Mouse (Mus musculus) adrenal gland (tissue): ENCODE data around the gene Ppp1ca.

Source experiments
- intact Hi-C: fragments of 180-260 bp; cut with DNase I; formaldehyde crosslinking; loops from one replicate; pipeline ENCODE4 v1.15.1; 2025
- microRNA-seq, 2 experiments: library from miRNA; unstranded; fragments of <30 nt; microRNA quantifications; one replicate each; pipeline ENCODE4; 2019

The Ppp1ca gene

DNA sequence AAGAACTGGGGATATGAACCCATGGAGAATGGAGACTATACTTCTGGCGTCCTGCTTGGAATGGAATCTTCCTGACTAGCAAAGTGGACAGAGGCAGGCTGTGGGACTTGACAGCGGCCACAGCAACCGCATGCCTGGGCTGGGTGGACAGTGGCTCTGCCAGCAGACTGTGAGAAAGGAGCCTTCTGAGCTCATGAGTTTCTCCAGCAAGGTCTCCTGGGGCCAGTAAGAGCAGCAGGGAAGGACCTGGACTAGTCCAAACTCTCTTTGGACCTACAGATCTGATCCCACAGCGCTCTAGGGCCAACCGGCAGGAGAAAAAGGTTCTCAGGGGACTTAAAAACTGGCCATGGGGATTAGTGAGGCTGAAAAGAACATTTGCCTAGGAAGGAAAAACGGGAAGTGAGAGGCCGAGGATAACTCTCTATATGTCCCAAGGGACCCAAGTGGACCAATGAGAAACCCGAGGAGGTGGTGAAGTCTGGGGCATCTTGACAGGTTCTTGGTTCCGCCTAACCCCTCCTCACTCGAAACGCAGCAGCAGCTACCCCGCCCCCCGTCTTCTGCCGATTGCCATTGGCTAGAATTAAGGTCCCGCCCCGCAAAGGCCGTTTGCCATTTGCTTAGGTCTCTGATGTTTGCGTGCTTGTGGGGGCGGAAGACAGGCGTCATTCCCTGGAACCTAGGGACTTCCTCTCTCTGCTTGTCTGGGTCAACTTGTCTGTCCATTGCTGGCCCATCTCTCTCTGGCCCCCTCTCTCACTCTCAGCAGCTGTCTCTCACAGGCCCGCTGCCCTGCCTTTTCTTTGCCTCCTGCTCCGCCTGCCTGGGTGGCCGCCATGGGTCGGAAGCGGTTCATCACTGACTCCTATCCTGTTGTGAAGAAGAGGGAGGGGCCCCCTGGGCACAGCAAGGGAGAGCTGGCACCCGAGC, 39.7 kb downstream of the Ppp1ca start, which contains the start of gene Pold4:
Gene Pold4, plus strand, starts transcription at position 647 of the 933 bp plus-strand sequence.
- intact Hi-C loops: no loop called here

DNA sequence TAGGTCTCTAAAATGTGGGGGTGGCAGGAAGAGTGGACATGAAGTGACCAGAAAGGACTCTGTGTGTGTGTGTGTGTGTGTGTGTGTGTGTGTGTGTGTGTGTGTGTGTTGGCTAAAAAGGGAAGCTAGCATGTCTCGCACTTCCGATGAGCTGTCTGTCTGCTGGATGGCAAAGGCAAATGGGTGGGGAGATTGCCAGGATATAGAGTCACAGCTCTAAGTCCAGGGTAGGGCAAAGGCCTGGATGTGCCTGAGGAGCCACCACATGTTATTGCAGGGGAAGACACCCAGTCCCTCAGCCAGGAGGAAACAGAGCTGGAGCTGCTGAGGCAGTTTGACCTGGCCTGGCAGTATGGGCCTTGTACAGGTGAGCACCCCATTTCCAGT, 40.3 kb downstream of the Ppp1ca start:
- intact Hi-C loops: no loop called here

DNA sequence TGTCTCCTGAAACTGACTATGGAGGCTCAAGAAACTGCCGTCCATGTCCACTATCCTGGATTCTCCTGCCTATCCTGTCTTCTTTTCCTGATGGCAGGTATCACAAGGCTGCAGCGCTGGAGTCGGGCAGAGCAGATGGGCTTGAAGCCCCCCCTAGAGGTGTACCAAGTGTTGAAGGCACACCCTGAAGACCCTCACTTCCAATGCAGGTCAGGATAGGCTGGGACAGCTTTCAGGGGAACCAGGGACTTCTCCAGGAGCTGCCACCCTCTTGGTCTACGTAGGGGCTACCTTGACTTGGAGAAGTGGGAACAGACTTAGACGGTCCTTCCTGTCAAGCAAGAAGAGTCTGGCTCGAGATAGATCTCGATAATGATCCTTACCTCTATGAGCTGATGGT, 40.8 kb downstream of the Ppp1ca start:
- intact Hi-C loops: no loop called here

DNA sequence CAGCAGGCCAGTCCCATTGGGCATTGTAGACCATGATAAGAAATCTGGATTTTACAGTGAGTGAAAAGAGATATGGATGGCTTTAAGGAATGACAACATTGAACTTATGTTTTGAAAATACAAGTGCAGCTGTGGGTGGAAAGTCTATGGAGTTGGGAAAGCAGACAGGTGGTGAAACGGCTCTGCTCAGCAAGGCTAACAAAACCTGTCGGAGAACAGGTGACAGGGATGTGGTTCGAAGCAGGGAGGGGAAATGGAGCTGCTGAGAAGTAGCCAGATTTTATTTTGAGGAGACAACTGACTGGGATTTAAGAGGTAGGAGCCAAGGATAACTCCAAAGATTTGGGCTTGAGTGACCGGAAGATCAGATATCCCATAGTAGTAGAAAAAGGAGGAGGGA, 42.7 kb downstream of the Ppp1ca start:
- intact Hi-C loops: no loop called here

DNA sequence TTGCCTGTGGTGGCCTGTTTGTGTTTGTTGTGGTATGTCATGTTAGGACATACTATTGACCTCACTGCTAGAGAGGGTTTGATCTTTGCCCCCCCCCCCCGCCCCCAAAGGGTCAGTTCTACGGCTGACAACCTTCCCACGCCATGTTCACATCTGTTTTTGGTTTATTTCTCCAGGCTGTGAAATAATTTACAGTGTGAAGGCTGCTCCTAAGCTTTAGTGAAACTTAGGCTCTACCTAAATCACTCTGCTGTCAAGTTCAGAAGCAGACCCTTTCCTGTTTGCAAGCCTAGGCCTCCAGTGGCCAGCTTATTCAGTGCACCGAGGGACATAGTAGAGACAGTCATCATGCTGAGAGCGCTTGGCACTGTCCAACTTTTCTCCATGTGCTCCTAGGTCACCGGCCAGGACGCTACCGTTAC, 48.4 kb downstream of the Ppp1ca start:
- intact Hi-C loops: loop anchor here (5.0 kb wide), 1 partner anchor 33 kb away; no protein-coding TSS in a partner anchor

DNA sequence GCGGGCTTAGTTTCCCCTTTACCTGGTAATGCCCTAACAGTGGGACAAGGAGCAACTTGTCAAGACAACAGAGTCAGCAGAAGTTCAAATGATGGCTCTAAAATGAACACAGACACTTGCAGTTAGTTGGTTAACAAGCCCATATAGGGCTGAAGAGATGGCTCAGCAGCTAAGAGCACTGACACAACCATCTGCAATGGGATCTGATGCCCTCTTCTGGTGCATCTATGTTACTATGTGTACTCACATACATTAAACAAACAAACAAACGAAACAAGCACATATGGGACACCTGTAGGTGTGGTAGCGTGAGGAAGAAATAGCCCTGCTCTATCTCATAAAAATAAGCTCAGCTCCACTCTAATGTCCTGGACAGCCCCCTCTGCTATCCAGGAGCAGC, 50.6 kb downstream of the Ppp1ca start:
- intact Hi-C loops: loop anchor here (5.0 kb wide), 1 partner anchor 35 kb away; no protein-coding TSS in a partner anchor

DNA sequence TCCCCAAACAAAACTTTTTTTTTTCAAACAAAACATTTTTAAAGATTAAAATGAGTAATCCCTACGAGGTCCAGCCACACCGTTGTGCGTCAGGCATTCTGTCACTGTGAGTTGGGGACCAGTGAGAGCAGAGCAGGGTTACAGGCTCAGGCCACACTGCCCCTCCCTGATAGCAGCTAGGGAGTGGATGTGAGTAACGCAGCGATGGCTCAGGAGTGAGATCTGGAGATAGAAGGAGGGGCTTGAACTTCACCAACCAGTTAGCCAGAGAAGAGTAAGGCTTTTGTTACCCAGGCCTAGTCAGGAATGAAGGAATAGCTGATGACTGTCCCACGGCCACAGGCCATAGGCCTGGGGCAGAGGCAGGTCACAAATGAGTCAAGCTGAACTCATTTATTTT, 52.9 kb downstream of the Ppp1ca start:
- intact Hi-C loops: loop anchor here (5.0 kb wide), 1 partner anchor 37 kb away; no protein-coding TSS in a partner anchor

Small RNA genes within 50 kb of the gene (microRNA-seq; reads per million reads assigned to microRNA genes)
- gene Gm26115: 0 reads per million in 2 experiments
